Mouse (Mus musculus): ENCODE data around the gene Cdhr3. TPM values are rescaled to one million over a fixed set of nuclear protein-coding genes. Genes with fewer than 3 reads are reported as not detected.
A peak's percentile ranks its signal among the peaks of the same experiment; 100 is the strongest.

Gene Cdhr3
- polyA plus RNA-seq (2015; fragmentation: Nextera tagmentation; extraction: Ambion mirVana): 0.16 and 0.19 TPM in 2 replicates

DNA sequence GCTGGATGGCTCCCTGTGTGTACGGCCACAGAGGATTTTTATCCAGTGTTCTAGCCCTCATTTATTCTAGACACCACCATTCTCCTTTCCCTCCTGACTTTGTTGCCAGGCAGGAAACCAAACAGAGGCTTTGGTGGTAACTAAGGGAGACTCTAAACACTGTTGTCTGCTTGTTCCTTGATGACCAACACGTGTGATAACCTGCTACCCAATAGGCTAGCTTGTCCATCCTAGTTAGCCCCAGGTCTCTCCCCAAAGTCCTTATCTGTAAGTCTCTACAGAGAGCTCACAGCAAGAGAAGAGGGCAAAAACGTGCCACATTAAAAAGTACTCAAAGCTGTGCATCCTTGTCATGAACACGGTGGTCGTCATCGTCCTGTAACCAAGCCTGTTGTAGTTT is at the start of gene Cdhr3:
TSS of gene Cdhr3 (minus strand) at position 101 of the 400 bp plus-strand sequence.
- H3K36me3 ChIP-seq: no peaks in the 10 kb centered on the region
- H3K27ac ChIP-seq (replicated peaks): no peak within 1 kb of the TSS
- ATAC-seq (ENCODE audit: low FRiP score, low read depth): no peak
- H3K9me3 ChIP-seq: no peaks in the 10 kb centered on the region
- 85% methylated on average over 6 of the region's 6 CpGs for WGBS
- H3K4me2 ChIP-seq: no peak within 1 kb of the TSS
- H3K9ac ChIP-seq: no peak within 1 kb of the TSS
- no peaks in the 10 kb centered on the region for H3K4me1 ChIP-seq (replicated peaks)
- H3K27me3 ChIP-seq: no peaks in the 10 kb centered on the region
- H3K4me3 ChIP-seq: no peak within 1 kb of the TSS

DNA sequence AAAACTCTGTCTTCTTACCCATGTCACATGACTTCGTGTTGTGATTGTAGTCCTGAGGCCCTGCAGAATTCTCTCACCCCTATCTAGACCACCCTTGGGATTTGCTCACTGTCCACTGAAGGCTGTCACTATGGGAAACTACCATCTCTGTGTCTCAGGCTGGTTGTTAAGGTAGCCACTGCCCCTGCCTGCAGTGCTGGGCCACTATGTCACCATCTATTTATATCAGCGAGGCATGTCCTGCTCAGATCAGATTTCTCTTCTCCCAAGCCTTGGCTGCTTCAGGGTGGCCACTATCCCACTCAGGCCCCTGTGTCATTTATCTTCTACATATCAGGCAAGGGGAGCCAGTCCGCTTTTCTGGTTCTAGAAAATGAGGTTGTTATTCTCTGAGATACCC is 46.4 kb upstream of the Cdhr3 start:
- ATAC-seq (ENCODE audit: low FRiP score, low read depth): no peak
- Histone ChIP-seq H3K4me2 (no peak overlapping the region), H3K27me3 (0 out of 2 replicates have a peak, but pooled peaks cover 2% of the 10 kb centered on the region), H3K4me1 (replicated peaks) (no peaks in the 10 kb centered on the region), H3K9me3 (no peaks in the 10 kb centered on the region), H3K4me3 (no peak overlapping the region), H3K9ac (no peak overlapping the region), H3K36me3 (no peaks in the 10 kb centered on the region), H3K27ac (replicated peaks) (no peak overlapping the region)
- 78% methylated on average over 3 of the region's 3 CpGs for WGBS

DNA sequence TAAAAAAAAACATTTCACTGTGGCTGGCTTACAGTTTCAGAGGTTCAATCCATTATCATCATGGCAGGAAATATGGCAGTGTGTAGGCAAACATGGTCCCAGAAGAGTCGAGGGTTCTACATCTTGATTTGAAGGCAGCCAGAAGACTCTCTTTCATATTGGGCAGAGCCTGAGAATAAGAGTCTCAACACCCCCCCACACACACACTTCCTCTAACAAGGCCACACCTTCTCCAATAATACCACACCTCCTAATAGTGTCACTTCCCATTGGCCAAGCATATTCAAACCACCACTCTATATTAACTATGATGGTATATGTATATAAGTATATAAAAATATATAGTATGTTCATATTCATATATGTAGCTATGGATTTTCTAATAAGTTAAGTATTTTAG is 45.2 kb upstream of the Cdhr3 start:
- H3K9me3 ChIP-seq: no peaks in the 10 kb centered on the region

DNA sequence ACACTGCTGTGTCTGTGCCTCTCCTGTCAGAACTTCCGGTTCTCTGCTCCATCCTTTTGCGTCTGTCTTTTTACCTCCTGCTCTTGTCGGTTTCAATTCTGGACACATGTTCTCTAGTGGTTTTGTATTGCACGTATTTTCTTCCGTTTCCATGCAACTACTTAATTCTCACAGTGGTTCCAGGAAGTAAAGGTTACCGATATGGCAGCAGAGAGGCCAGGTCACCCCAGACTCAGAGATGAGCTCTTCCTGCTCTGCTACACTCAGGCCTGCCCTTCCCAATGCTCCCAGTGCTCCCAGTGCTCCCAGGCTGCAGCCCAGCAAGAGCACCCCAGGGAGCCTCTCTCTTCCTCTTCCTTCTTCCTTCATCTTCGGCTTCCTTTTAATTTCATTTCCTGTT is 39.1 kb upstream of the Cdhr3 start:
- H3K9me3 ChIP-seq: no peaks in the 10 kb centered on the region
- H3K27ac ChIP-seq (replicated peaks): no peak overlapping the region
- no peak overlapping the region for H3K4me3 ChIP-seq
- no peak overlapping the region for H3K9ac ChIP-seq
- no peaks in the 10 kb centered on the region for H3K36me3 ChIP-seq
- no peak overlapping the region for H3K4me2 ChIP-seq
- no peak for ATAC-seq (ENCODE audit: low FRiP score, low read depth)
- H3K27me3 ChIP-seq: 0 out of 2 replicates have a peak, but pooled peaks cover 2% of the 10 kb centered on the region
- WGBS: 74% methylated on average over 7 of the region's 7 CpGs
- H3K4me1 ChIP-seq (replicated peaks): peaks cover 16% of the 10 kb centered on the region

More for the DNA sequence above, 45.2 kb upstream of the Cdhr3 start:
- WGBS: 98% methylated on average over 1 of the region's 1 CpGs
- no peak overlapping the region for H3K27ac ChIP-seq (replicated peaks)
- H3K27me3 ChIP-seq: 0 out of 2 replicates have a peak, but pooled peaks cover 2% of the 10 kb centered on the region
- no peak overlapping the region for H3K4me3 ChIP-seq
- ATAC-seq (ENCODE audit: low FRiP score, low read depth): no peak
- no peaks in the 10 kb centered on the region for H3K36me3 ChIP-seq
- H3K4me1 ChIP-seq (replicated peaks): no peaks in the 10 kb centered on the region
- no peak overlapping the region for H3K9ac ChIP-seq
- H3K4me2 ChIP-seq: no peak overlapping the region

DNA sequence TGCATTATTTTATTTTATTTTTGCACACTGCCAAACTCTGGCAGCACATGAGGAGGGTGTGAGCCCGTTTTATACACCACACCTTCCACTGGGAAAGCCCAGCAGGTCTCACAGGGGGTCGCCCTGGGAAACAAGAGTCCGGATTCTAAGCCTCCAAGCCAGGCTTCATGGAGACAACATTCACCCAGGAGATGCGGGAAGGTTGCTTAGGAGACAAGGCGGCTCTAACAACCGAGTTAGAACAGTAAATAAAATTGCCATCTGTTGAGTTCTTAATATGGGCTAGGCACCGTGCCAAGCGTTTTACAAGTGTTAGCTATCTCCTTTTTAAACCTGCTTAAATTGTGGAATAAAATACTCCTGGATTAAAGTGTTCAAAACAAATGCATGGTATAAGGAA is 37.7 kb upstream of the Cdhr3 start:
- peaks cover 16% of the 10 kb centered on the region for H3K4me1 ChIP-seq (replicated peaks)
- H3K27me3 ChIP-seq: no peaks in the 10 kb centered on the region
- H3K36me3 ChIP-seq: no peaks in the 10 kb centered on the region
- ATAC-seq (ENCODE audit: low FRiP score, low read depth): peak; percentile 40; the same call in 1 of the 2 replicates
- H3K9me3 ChIP-seq: no peaks in the 10 kb centered on the region
- WGBS: 33% methylated on average over 8 of the region's 8 CpGs
- no peak overlapping the region for H3K9ac ChIP-seq
- no peak overlapping the region for H3K27ac ChIP-seq (replicated peaks)
- no peak overlapping the region for H3K4me2 ChIP-seq
- H3K4me3 ChIP-seq: no peak overlapping the region

DNA sequence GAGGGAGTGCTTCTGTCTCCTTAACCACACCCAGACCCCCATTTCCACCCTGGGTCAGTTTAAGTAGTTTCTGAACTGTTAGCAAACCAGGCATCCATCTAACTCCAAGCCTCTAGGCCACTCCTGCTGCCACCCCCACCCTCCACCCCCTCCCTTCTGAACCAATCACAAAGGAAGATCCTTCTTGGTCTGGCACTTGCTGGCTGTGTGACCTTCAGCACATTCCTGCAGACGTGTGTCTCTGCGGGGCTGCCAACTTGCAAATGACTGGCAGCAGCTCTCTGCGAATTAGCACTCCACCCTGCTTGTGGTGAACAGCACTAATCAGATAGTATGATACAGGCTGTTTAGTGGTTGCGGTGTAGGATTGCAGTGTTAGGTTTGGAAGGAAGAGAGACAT is 36.7 kb upstream of the Cdhr3 start:
- Histone ChIP-seq H3K9me3 (no peaks in the 10 kb centered on the region), H3K36me3 (no peaks in the 10 kb centered on the region), H3K4me2 (no peak overlapping the region), H3K27me3 (no peaks in the 10 kb centered on the region), H3K4me3 (no peak overlapping the region), H3K27ac (replicated peaks) (no peak overlapping the region), H3K9ac (no peak overlapping the region), H3K4me1 (replicated peaks) (peaks cover 16% of the 10 kb centered on the region)
- no peak for ATAC-seq (ENCODE audit: low FRiP score, low read depth)
- 21% methylated on average over 4 of the region's 4 CpGs for WGBS

DNA sequence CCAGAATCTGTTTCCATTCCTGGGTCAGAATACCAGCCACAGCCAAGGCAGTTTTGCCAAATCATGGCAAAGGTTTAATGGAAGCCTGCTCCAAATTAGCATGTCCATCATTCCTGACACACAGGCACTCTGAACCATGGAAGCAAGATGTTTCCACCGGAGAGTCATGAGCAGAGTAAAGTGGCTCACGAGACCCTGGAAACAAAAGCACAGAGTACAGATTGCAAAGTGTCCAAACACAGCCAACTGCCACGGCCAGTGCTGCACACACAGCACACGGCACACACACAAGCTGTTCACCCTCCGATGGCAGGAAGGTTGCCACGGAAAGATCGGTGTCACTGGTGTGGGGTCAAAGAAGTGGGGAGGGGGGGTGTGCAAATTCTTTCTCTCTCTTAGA is 36.0 kb upstream of the Cdhr3 start:
- peaks cover 16% of the 10 kb centered on the region for H3K4me1 ChIP-seq (replicated peaks)
- H3K36me3 ChIP-seq: no peaks in the 10 kb centered on the region
- H3K4me2 ChIP-seq: no peak overlapping the region
- no peaks in the 10 kb centered on the region for H3K9me3 ChIP-seq
- ATAC-seq (ENCODE audit: low FRiP score, low read depth): peak; percentile 44; the same call in 1 of the 2 replicates
- H3K9ac ChIP-seq: no peak overlapping the region
- no peaks in the 10 kb centered on the region for H3K27me3 ChIP-seq
- H3K4me3 ChIP-seq: no peak overlapping the region
- 36% methylated on average over 7 of the region's 7 CpGs for WGBS
- H3K27ac ChIP-seq (replicated peaks): no peak overlapping the region

DNA sequence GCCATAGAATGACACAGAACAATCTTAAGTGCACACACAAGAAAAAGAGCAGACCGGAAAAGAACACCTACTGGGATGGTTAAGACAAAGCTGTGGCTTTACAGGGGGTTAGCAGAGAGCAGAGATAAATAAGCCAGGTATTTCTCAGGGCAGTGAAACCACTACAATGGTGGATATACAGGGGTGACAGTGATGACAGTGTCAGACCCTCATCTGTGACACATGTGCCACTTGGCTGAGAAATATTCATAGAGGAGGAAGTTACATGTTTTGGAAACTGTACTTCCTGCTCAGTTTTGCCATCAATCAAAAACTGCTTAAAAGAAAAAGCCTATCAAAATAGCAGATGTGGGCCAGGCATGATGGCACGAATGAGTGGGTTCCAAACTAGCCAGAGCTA is 35.4 kb upstream of the Cdhr3 start:
- H3K9ac ChIP-seq: no peak overlapping the region

DNA sequence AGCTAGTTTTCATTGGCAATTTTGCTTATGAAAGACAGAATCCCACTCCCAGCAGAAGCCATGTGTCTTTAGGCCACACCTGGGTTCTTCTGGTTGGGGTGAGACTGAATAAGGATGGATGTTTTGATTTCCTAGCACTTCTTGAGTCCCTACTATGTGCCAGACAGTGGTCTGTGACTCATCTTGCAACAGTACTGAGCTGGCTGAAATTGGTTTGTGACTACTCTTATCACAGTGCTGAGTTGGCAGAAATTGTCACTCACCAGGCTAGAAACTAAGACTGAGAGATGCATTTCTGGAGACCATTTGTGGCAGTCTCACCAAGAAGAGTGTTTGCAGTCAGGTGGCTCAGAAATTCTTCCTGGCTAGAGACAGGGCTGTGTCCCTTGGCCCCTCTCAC is 33.6 kb upstream of the Cdhr3 start:
- Histone ChIP-seq H3K4me2 (no peak overlapping the region), H3K9ac (no peak overlapping the region), H3K4me1 (replicated peaks) (peaks cover 16% of the 10 kb centered on the region), H3K36me3 (no peaks in the 10 kb centered on the region), H3K27me3 (no peaks in the 10 kb centered on the region), H3K4me3 (no peak overlapping the region), H3K9me3 (no peaks in the 10 kb centered on the region), H3K27ac (replicated peaks) (no peak overlapping the region)
- ATAC-seq (ENCODE audit: low FRiP score, low read depth): no peak

More for the DNA sequence above, 35.4 kb upstream of the Cdhr3 start:
- H3K27ac ChIP-seq (replicated peaks): no peak overlapping the region
- no peaks in the 10 kb centered on the region for H3K27me3 ChIP-seq
- 82% methylated on average over 2 of the region's 2 CpGs for WGBS
- no peak overlapping the region for H3K4me3 ChIP-seq
- no peaks in the 10 kb centered on the region for H3K36me3 ChIP-seq
- ATAC-seq (ENCODE audit: low FRiP score, low read depth): no peak
- no peaks in the 10 kb centered on the region for H3K9me3 ChIP-seq
- H3K4me2 ChIP-seq: no peak overlapping the region
- H3K4me1 ChIP-seq (replicated peaks): peaks cover 16% of the 10 kb centered on the region

DNA sequence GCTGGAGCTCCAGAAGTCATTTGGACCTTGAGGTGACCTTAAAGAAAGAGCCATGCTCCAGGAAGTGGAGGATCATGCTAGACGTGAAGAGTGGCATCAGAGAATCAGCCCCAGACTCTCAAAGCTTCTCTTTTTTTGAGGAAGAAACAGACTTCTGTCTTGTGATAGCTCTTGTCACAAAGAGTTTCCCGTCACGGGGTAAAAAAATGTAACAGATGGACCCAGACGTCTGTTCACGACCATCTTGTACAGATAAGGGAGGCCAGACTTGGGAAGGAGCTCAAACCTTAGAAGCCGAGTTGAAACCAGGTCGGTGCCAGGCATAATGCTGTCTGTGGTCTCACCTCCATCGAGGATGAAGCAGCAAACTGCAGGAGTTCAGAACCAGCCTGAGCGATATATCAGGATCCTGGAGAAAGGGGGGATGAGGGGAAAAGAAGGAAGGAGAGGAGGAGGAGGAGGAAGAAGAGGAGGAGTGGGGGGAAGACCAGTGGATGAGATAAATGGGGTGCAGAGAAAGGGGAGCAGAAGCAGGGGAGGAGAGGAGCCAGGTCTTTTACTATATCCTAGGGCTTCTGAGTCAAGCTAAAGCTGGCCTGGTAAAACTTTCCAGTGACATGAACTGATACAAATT is 33.0 kb upstream of the Cdhr3 start:
- Histone ChIP-seq H3K27ac (replicated peaks) (no peak overlapping the region), H3K9me3 (no peaks in the 10 kb centered on the region), H3K4me1 (replicated peaks) (peaks cover 16% of the 10 kb centered on the region), H3K4me2 (no peak overlapping the region), H3K27me3 (no peaks in the 10 kb centered on the region), H3K36me3 (no peaks in the 10 kb centered on the region), H3K9ac (no peak overlapping the region), H3K4me3 (no peak overlapping the region)
- no peak for ATAC-seq (ENCODE audit: low FRiP score, low read depth)
- 81% methylated on average over 9 of the region's 9 CpGs for WGBS

DNA sequence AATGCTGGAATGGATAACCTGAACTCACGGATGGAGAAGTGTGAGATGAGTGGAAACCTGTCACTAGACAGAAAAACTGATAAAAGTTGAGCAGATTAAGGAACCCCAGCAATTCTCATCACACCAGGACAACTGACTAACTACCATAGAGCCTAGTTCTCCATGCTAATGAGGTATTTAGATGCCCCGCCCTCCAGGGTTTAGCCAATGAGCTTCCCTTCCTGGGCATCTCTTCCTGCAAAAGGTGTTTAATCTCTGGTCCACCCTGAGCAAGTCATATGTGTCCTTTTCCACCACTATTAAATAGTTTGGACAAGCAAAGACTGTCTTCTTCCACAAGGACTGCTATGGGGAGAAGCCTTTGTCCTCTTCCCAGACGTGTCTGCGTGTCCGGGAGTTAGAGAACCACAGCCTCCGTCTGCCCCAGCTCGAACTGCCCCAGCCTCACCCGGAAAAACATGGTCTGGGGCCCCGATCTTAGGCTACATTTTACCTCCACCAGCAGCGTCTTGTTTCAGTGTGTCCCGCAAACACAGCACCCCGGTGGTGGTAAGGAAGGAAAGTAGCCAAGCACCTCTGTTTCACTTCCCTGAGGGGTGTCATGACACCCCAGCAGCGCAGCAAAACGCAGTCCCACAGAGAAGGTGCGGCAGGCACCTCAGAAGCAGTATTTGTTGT is 26.1 kb upstream of the Cdhr3 start:
- no peaks in the 10 kb centered on the region for H3K36me3 ChIP-seq
- H3K27me3 ChIP-seq: no peaks in the 10 kb centered on the region
- no peak for ATAC-seq (ENCODE audit: low FRiP score, low read depth)
- no peak overlapping the region for H3K4me2 ChIP-seq
- H3K4me1 ChIP-seq (replicated peaks): no peaks in the 10 kb centered on the region
- H3K9ac ChIP-seq: no peak overlapping the region
- 42% methylated on average over 15 of the region's 15 CpGs for WGBS
- H3K4me3 ChIP-seq: no peak overlapping the region
- no peak overlapping the region for H3K27ac ChIP-seq (replicated peaks)
- H3K9me3 ChIP-seq: no peaks in the 10 kb centered on the region

DNA sequence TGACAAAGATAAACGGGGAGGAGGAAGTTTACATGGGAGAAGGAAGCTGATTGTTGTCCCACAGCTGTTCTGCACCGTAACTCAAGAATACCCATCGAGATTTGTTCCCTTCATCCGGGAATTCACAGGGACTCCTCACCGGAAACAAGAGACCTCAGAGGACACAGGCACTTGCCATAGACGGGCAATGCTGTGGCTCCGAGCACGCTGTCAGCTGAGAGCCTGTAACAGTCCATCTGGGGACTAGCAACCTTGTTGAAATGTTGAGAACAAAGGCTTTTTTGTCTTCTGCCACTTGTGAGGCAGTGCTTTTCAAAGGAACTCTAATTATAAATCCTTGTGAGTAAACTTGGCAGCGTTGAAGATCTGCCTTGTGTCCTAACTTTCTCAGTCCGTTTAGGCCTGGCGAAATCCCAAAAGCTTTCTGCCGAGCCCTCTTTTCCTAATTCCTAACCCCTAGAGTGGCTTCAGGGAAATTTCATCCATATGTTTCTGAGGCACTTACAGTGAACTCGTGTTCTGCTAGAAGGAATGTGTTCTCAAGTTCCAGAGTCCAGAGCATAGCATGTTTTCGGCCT is 18.3 kb upstream of the Cdhr3 start:
- Histone ChIP-seq H3K4me2 (no peak overlapping the region), H3K9me3 (no peaks in the 10 kb centered on the region), H3K9ac (no peak overlapping the region), H3K27me3 (no peaks in the 10 kb centered on the region; the same call in 1 of the 2 replicates), H3K4me3 (no peak overlapping the region), H3K27ac (replicated peaks) (peak overlapping the region; percentile 12), H3K4me1 (replicated peaks) (peaks cover 22% of the 10 kb centered on the region), H3K36me3 (no peaks in the 10 kb centered on the region)
- ATAC-seq (ENCODE audit: low FRiP score, low read depth): peak; percentile 38
- 22% methylated on average over 14 of the region's 14 CpGs for WGBS
